Mouse (Mus musculus) forebrain, embryonic 15.5 days (tissue): ENCODE results near the gene Dscam. TPM values are rescaled to one million over a fixed set of nuclear protein-coding genes. Genes with fewer than 3 reads are reported as not detected.

Source experiments
- ATAC-seq: fragments of 200-750 bp; cut with Nextera tagmentation; replicated peaks from 2 replicates; pipeline ENCODE4 v1.8.0; 2017; ENCODE audit warnings: mild to moderate bottlenecking, moderate TSS enrichment, moderate library complexity
- H3K27ac ChIP-seq: fragments of 300-500 bp; sonication (generic); replicated peaks from 2 replicates; pipeline ENCODE4 v1.5.1; 2015; ENCODE audit warnings: mild to moderate bottlenecking, inconsistent platforms
- H3K27me3 ChIP-seq: fragments of 300-500 bp; sonication (generic); 2 replicates; pipeline ENCODE4 v1.6.1; 2015; ENCODE audit warnings: inconsistent platforms
- H3K36me3 ChIP-seq: fragments of 300-500 bp; sonication (generic); 2 replicates; pipeline ENCODE4 v1.6.1; 2015; ENCODE audit warnings: mild to moderate bottlenecking, inconsistent platforms
- H3K4me1 ChIP-seq: fragments of 300-500 bp; sonication (generic); 2 replicates; pipeline ENCODE4 v1.6.1; 2015; ENCODE audit warnings: inconsistent platforms
- H3K4me2 ChIP-seq: fragments of 300-500 bp; sonication (generic); replicated peaks from 2 replicates; pipeline ENCODE4 v1.6.1; 2015; ENCODE audit warnings: mild to moderate bottlenecking, inconsistent platforms
- H3K4me3 ChIP-seq: fragments of 300-500 bp; sonication (generic); 2 replicates; pipeline ENCODE4 v1.5.1; 2015; ENCODE audit warnings: mild to moderate bottlenecking, inconsistent platforms
- H3K9ac ChIP-seq: fragments of 300-500 bp; sonication (generic); replicated peaks from 2 replicates; pipeline ENCODE4 v1.6.1; 2015; ENCODE audit warnings: mild to moderate bottlenecking, inconsistent platforms
- H3K9me3 ChIP-seq: fragments of 300-500 bp; sonication (generic); 2 replicates; pipeline ENCODE4 v1.6.1; 2016; ENCODE audit warnings: inconsistent platforms
- WGBS: fragments of 180-500 bp; shearing (Covaris S2); methylation state at CpG from one replicate; pipeline ENCODE4 v1.1.7; 2015; ENCODE audit warnings: mixed read lengths; 5-methylcytosine and 5-hydroxymethylcytosine counted together
- polyA plus RNA-seq: library from polyadenylated mRNA; unstranded; fragments of >200 nt; fragmentation: Nextera tagmentation; extraction: Ambion mirVana; gene quantifications from 2 replicates; pipeline ENCODE4 v1.2.1, GENCODE M21; 2015

Dscam gene
- polyA plus RNA-seq, 1 experiment from 2014 or later, result 7.7 TPM

DNA sequence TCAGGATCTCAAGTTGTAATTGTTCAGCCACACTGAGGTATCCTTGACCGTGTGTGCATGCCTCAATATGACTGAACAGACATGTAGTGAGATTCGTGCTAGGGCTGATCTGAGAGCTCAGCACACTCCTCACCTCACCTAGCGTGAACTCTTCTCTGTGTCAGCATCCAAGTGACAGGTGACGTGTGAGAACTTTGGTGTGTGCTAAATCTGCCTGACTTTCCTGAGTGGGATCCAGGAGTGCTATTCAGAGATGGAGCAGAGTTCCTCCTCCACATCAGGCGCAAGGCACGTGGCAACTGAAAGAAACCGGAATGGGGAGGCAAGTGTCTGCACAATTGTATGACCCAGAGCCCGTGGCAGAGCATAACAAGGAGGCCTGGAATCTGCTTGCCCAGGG, 490.6 kb downstream of the Dscam start:
- no peak overlapping the region for H3K4me3 ChIP-seq
- 0 out of 2 replicates have a peak, but pooled peaks cover 3% of the 10 kb centered on the region for H3K36me3 ChIP-seq
- no peak overlapping the region for H3K27ac ChIP-seq
- H3K9me3 ChIP-seq, result no peaks in the 10 kb centered on the region
- no peaks in the 10 kb centered on the region for H3K4me1 ChIP-seq
- H3K4me2 ChIP-seq, result no peak overlapping the region
- no peak for ATAC-seq
- no peak overlapping the region for H3K9ac ChIP-seq
- 87% methylated on average over 8 of the region's 8 CpGs for WGBS
- no peaks in the 10 kb centered on the region for H3K27me3 ChIP-seq

GRCm38 (mm10) chr16:96677471-96677870, 493.1 kb downstream of the Dscam start:
- Histone ChIP-seq H3K9me3 (no peaks in the 10 kb centered on the region), H3K36me3 (0 out of 2 replicates have a peak, but pooled peaks cover 3% of the 10 kb centered on the region), H3K9ac (no peak overlapping the region), H3K27ac (no peak overlapping the region), H3K4me3 (no peak overlapping the region), H3K4me1 (peaks cover 11% of the 10 kb centered on the region), H3K27me3 (no peaks in the 10 kb centered on the region), H3K4me2 (no peak overlapping the region)
- 46% methylated on average over 2 of the region's 2 CpGs for WGBS
- no peak for ATAC-seq

GRCm38 (mm10) chr16:96676663-96677062, 493.9 kb downstream of the Dscam start:
- WGBS, result 68% methylated on average over 1 of the region's 1 CpGs

GRCm38 (mm10) chr16:96673191-96673847, 497.2 kb downstream of the Dscam start:
- 32% methylated on average over 25 of the region's 25 CpGs for WGBS
- no peaks in the 10 kb centered on the region for H3K36me3 ChIP-seq
- H3K27ac ChIP-seq, result peak overlapping the region; percentile 42
- H3K4me2 ChIP-seq, result peak overlapping the region; percentile 31
- peak; percentile 85 for ATAC-seq
- no peaks in the 10 kb centered on the region for H3K9me3 ChIP-seq
- H3K9ac ChIP-seq, result no peak overlapping the region
- H3K27me3 ChIP-seq, result no peaks in the 10 kb centered on the region
- peak overlapping the region; percentile 8; the same call in 1 of the 2 replicates for H3K4me3 ChIP-seq
- peaks cover 11% of the 10 kb centered on the region for H3K4me1 ChIP-seq

More at GRCm38 (mm10) chr16:96676663-96677062, 493.9 kb downstream of the Dscam start:
- Histone ChIP-seq H3K36me3 (0 out of 2 replicates have a peak, but pooled peaks cover 3% of the 10 kb centered on the region), H3K27ac (no peak overlapping the region), H3K9ac (no peak overlapping the region), H3K4me3 (no peak overlapping the region), H3K27me3 (no peaks in the 10 kb centered on the region), H3K9me3 (no peaks in the 10 kb centered on the region), H3K4me2 (no peak overlapping the region), H3K4me1 (peaks cover 11% of the 10 kb centered on the region)
- ATAC-seq, result no peak

DNA sequence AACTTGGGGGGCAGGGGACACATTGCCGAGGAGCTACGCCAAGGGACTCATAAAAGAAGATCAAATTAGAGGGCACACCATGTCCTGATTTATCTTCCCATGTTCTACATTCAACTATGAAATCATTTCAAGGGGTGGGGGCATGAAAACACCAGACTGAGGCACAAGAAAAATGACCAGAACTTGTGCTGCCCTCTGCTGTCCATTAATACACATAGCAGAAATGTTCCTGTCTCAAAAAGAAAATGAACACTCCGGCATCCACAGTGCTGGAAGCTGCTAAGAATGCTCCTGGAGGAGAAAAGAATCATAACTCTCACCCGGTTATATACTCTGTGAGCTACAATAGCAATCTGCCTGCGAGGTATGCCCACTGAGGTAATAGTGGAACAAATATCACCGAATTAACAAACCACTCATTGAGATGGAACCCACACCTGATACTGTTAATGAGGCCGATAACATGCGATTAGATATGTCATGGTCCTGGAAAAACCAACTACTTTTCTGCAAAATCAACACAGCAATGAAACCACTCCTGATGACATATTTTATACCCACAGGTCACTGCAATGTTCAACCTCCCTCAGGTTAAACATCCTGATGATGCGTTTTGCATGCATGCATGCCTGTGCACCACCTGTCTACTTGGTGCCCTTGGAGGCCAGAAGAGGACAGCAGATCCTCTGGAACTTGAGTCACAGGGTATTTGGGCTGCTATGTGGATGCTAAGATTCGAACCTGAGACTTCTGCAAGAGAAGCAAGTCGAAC, 498.8 kb downstream of the Dscam start:
- no peak for ATAC-seq
- Histone ChIP-seq H3K9ac (no peak overlapping the region), H3K4me1 (peaks cover 11% of the 10 kb centered on the region), H3K9me3 (no peaks in the 10 kb centered on the region), H3K27ac (no peak overlapping the region), H3K27me3 (no peaks in the 10 kb centered on the region), H3K36me3 (no peaks in the 10 kb centered on the region), H3K4me3 (no peak overlapping the region), H3K4me2 (no peak overlapping the region)
- 63% methylated on average over 11 of the region's 11 CpGs for WGBS

DNA sequence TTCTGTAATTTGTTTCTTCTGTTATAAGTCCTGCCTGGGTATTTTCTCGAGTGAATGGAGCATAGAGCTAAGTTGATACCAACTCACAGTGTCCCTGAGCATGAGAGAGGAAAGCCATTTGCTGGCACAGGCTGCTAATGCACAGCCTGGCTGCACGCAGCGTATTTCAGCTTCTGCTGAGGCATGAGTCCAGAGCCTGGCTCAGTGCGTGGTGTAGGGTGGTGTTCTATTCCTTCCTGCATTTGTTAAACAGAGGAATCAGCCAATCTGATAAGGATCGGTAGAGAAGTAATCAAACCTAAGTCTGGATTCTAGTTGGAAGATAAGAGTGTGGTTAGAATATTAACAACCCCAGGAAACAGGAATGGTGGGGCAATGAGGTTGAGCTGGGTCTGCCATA, 500.8 kb downstream of the Dscam start:
- 75% methylated on average over 5 of the region's 5 CpGs for WGBS

DNA sequence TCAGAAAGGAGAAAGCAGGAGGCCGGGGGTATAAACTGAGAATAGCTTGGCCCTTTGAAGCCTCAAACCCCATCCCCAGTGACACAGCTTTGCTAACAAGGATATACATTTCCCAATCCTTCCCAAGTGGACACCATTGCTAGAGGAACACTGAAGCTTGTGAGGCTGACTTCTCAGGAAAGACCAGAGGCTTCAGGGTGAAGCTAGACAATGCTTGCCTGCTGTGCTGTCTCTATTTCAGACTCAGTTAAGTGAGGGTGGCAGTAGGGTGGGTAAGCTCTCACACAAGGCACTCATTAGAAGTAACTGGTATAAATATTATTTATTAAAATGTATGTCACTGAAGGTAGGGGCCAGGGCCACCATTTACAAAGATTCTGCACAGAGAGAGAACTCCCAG, 502.1 kb downstream of the Dscam start:
- H3K4me2 ChIP-seq, result no peak overlapping the region
- WGBS, result 90% methylated on average over 1 of the region's 1 CpGs
- no peak for ATAC-seq
- H3K36me3 ChIP-seq, result no peaks in the 10 kb centered on the region
- H3K4me1 ChIP-seq, result peaks cover 6% of the 10 kb centered on the region
- H3K27me3 ChIP-seq, result no peaks in the 10 kb centered on the region
- no peaks in the 10 kb centered on the region for H3K9me3 ChIP-seq
- no peak overlapping the region for H3K27ac ChIP-seq
- no peak overlapping the region for H3K4me3 ChIP-seq
- no peak overlapping the region for H3K9ac ChIP-seq

More for the DNA sequence above, 500.8 kb downstream of the Dscam start:
- Histone ChIP-seq H3K9me3 (no peaks in the 10 kb centered on the region), H3K9ac (no peak overlapping the region), H3K27ac (no peak overlapping the region), H3K4me3 (no peak overlapping the region), H3K27me3 (no peaks in the 10 kb centered on the region), H3K4me1 (peaks cover 11% of the 10 kb centered on the region), H3K4me2 (no peak overlapping the region), H3K36me3 (no peaks in the 10 kb centered on the region)
- ATAC-seq, result no peak

DNA sequence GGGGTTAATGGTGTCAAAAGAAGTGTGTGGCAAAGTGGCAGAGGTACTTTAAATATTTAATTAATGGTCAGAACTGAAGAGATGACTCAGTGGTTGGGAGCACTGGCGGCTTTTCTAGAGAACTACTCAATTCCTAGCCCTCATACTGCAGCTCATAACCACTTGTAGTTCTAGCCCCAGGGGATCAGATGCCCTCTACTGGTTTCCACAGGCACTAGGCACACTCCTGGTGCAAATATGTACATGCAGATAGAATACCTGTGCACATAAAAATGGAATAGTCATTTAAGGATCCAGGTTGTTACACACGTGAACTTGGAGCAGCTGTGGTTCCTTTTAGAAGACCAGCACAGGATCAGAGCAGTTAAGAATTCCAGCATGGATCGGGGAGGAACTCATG, 509.5 kb downstream of the Dscam start:
- 83% methylated on average over 3 of the region's 3 CpGs for WGBS
- H3K27ac ChIP-seq, result no peak overlapping the region
- no peaks in the 10 kb centered on the region for H3K36me3 ChIP-seq
- H3K9me3 ChIP-seq, result no peaks in the 10 kb centered on the region
- no peak overlapping the region for H3K9ac ChIP-seq
- no peak for ATAC-seq
- H3K27me3 ChIP-seq, result no peaks in the 10 kb centered on the region
- no peak overlapping the region for H3K4me2 ChIP-seq
- H3K4me1 ChIP-seq, result no peaks in the 10 kb centered on the region
- no peak overlapping the region for H3K4me3 ChIP-seq

- ATAC-seq, result no peak
- Histone ChIP-seq H3K27me3 (no peaks in the 10 kb centered on the region), H3K27ac (no peak overlapping the region), H3K9ac (no peak overlapping the region), H3K36me3 (no peaks in the 10 kb centered on the region), H3K9me3 (no peaks in the 10 kb centered on the region), H3K4me3 (no peak overlapping the region), H3K4me1 (no peaks in the 10 kb centered on the region), H3K4me2 (no peak overlapping the region)
- 49% methylated on average over 5 of the region's 5 CpGs for WGBS
Observed at GRCm38 (mm10) chr16:96659275-96659674, 511.3 kb downstream of the Dscam start.

GRCm38 (mm10) chr16:96655548-96655947, 515.0 kb downstream of the Dscam start:
- Histone ChIP-seq H3K4me2 (no peak overlapping the region), H3K4me3 (no peak overlapping the region), H3K9ac (no peak overlapping the region), H3K27ac (no peak overlapping the region), H3K27me3 (no peaks in the 10 kb centered on the region), H3K9me3 (no peaks in the 10 kb centered on the region), H3K36me3 (no peaks in the 10 kb centered on the region), H3K4me1 (no peaks in the 10 kb centered on the region)
- no peak for ATAC-seq
- WGBS, result 89% methylated on average over 4 of the region's 4 CpGs

GRCm38 (mm10) chr16:96654054-96654453, 516.5 kb downstream of the Dscam start:
- Histone ChIP-seq H3K4me1 (no peaks in the 10 kb centered on the region), H3K27ac (no peak overlapping the region), H3K9me3 (no peaks in the 10 kb centered on the region), H3K27me3 (no peaks in the 10 kb centered on the region), H3K9ac (no peak overlapping the region), H3K4me2 (no peak overlapping the region), H3K4me3 (no peak overlapping the region), H3K36me3 (no peaks in the 10 kb centered on the region)
- no peak for ATAC-seq
- 94% methylated on average over 4 of the region's 4 CpGs for WGBS

DNA sequence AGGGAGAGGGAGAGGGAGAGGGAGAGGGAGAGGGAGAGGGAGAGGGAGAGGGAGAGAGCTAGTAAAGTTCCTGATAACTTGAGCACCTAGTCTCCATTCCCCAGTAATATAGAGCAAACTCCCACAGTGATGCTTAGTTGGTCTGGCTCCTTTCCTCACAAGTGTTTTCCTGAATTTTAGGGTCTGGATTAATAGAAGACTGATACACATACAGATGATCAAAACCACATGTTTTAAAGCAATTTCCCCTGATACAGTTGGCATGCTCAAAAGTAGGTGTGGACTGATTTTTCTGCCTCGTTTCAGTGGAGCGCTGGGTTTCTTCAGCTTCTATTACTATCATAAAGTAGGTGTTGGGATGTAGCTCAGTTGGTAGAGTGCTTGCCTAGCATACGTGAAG, 519.1 kb downstream of the Dscam start:
- Histone ChIP-seq H3K4me2 (no peak overlapping the region), H3K27ac (no peak overlapping the region), H3K4me3 (no peak overlapping the region), H3K36me3 (no peaks in the 10 kb centered on the region), H3K9ac (no peak overlapping the region), H3K27me3 (no peaks in the 10 kb centered on the region), H3K4me1 (no peaks in the 10 kb centered on the region), H3K9me3 (no peaks in the 10 kb centered on the region)
- 95% methylated on average over 3 of the region's 3 CpGs for WGBS
- ATAC-seq, result no peak
